Mouse (Mus musculus) CH12.LX (cell line): ENCODE measurements around the gene Pou5f1. TPM values are rescaled to one million over a fixed set of nuclear protein-coding genes. Genes with fewer than 3 reads are reported as not detected.

Experiments used
- DNase-seq: peaks from one replicate; pipeline ENCODE4 v3.0.0-alpha.2; 2013; ENCODE audit errors: extremely low read depth
- H3K27ac ChIP-seq: 2 replicates; pipeline ENCODE4 v1.5.1; 2012; ENCODE audit warnings: low read depth, mild to moderate bottlenecking, control low read depth, moderate library complexity; ENCODE audit not compliant: insufficient read depth
- H3K27me3 ChIP-seq: replicated peaks from 2 replicates; pipeline ENCODE3; 2012; ENCODE audit warnings: inconsistent platforms
- H3K36me3 ChIP-seq, 2 experiments: replicated peaks in 1 of 2; 2 replicates each; pipeline versions ENCODE3 to v1.6.1; 2012; ENCODE audit warnings: inconsistent platforms in 1 of 2, low read length in 1 of 2, mild to moderate bottlenecking in 1 of 2, mixed read lengths in 1 of 2, moderate library complexity in 1 of 2; ENCODE audit not compliant: control insufficient read depth in 1 of 2, insufficient read depth in 1 of 2
- H3K4me1 ChIP-seq, 2 experiments: 2 replicates each; pipeline ENCODE4 v1.6.1; 2012; ENCODE audit warnings: inconsistent platforms in 1 of 2, moderate library complexity in 1 of 2; ENCODE audit not compliant: insufficient read depth in 2 of 2, control insufficient read depth in 1 of 2
- H3K4me2 ChIP-seq: 2 replicates; pipeline ENCODE4 v1.6.1; 2012; ENCODE audit warnings: low read depth, mild to moderate bottlenecking, control low read depth; ENCODE audit not compliant: poor library complexity, insufficient read depth, severe bottlenecking
- H3K4me3 ChIP-seq, 3 experiments: fragments of 150-350 bp in 1 of 3; sonication (generic) in 1 of 3; replicated peaks in 1 of 3; 2 replicates each; pipeline versions ENCODE3 to v1.5.1; 2011 to 2012; ENCODE audit warnings: low read depth in 2 of 3, low read length in 2 of 3, mild to moderate bottlenecking in 2 of 3, moderate library complexity in 2 of 3, control low read depth in 1 of 3, improper control_type of control experiment in 1 of 3, inconsistent platforms in 1 of 3, mixed read lengths in 1 of 3; ENCODE audit not compliant: poor library complexity in 1 of 3
- H3K79me2 ChIP-seq: replicated peaks from 2 replicates; pipeline ENCODE4 v1.6.1; 2012; ENCODE audit warnings: mild to moderate bottlenecking, moderate library complexity; ENCODE audit not compliant: control insufficient read depth, poor library complexity, insufficient read depth, severe bottlenecking; ENCODE audit errors: extremely low read depth
- H3K9ac ChIP-seq: 2 replicates; pipeline ENCODE4 v1.6.1; 2012; ENCODE audit warnings: low read depth, mild to moderate bottlenecking, control low read depth, moderate library complexity; ENCODE audit not compliant: insufficient read depth
- H3K9me3 ChIP-seq: replicated peaks from 2 replicates; pipeline ENCODE3; 2012; ENCODE audit warnings: low read length, inconsistent platforms, mixed read lengths
- BHLHE40 ChIP-seq: IDR thresholded peaks from 2 replicates; pipeline ENCODE4 v1.6.1; 2011; ENCODE audit warnings: mild to moderate bottlenecking, low read depth, low read length, improper control_type of control experiment
- CTCF ChIP-seq, 2 experiments: IDR thresholded peaks in 1 of 2; conservative IDR thresholded peaks in 1 of 2; 2 replicates each; pipeline ENCODE4 v1.5.1; 2011 to 2012; ENCODE audit warnings: low read depth in 2 of 2, low read length in 2 of 2, improper control_type of control experiment in 1 of 2, inconsistent platforms in 1 of 2, mild to moderate bottlenecking in 1 of 2, moderate library complexity in 1 of 2
- ELF1 ChIP-seq: IDR thresholded peaks from 2 replicates; pipeline ENCODE4 v1.6.1; 2014; ENCODE audit warnings: low read depth, mild to moderate bottlenecking, inconsistent platforms, low read length, improper control_type of control experiment
- ETS1 ChIP-seq: conservative IDR thresholded peaks from 2 replicates; pipeline ENCODE4 v1.6.1; 2012; ENCODE audit warnings: low read depth, mild to moderate bottlenecking, inconsistent platforms, low read length, improper control_type of control experiment, moderate library complexity
- GABPA ChIP-seq: IDR thresholded peaks from 2 replicates; pipeline ENCODE4 v1.6.1; 2012; ENCODE audit warnings: low read depth, low read length, improper control_type of control experiment, inconsistent platforms; ENCODE audit not compliant: insufficient replicate concordance
- HCFC1 ChIP-seq: IDR thresholded peaks from 2 replicates; pipeline ENCODE4 v1.6.1; 2012; ENCODE audit warnings: low read depth, mild to moderate bottlenecking, inconsistent platforms, low read length, improper control_type of control experiment
- IRF4 ChIP-seq: IDR thresholded peaks from 2 replicates; pipeline ENCODE4 v1.6.1; 2014; ENCODE audit warnings: low read depth, mild to moderate bottlenecking, inconsistent platforms, low read length, improper control_type of control experiment
- JUN ChIP-seq: IDR thresholded peaks from 2 replicates; pipeline ENCODE4 v1.6.1; 2011; ENCODE audit warnings: low read depth, mild to moderate bottlenecking, low read length, improper control_type of control experiment, moderate library complexity; ENCODE audit not compliant: insufficient read depth
- JUND ChIP-seq: conservative IDR thresholded peaks from 2 replicates; pipeline ENCODE4 v1.6.1; 2011; ENCODE audit warnings: low read depth, low read length, improper control_type of control experiment
- MAZ ChIP-seq: IDR thresholded peaks from 2 replicates; pipeline ENCODE4 v1.6.1; 2012; ENCODE audit warnings: low read depth, mild to moderate bottlenecking, inconsistent platforms, low read length, improper control_type of control experiment, moderate library complexity
- MEF2A ChIP-seq: IDR thresholded peaks from 2 replicates; pipeline ENCODE4 v1.6.1; 2014; ENCODE audit warnings: low read depth, mild to moderate bottlenecking, inconsistent platforms, low read length, improper control_type of control experiment, borderline replicate concordance
- MYC ChIP-seq: IDR thresholded peaks from 2 replicates; pipeline ENCODE4 v1.6.1; 2011; ENCODE audit warnings: low read depth, mild to moderate bottlenecking, improper control_type of control experiment, low read length
- NELFE ChIP-seq: IDR thresholded peaks from 2 replicates; pipeline ENCODE4 v1.6.1; 2011; ENCODE audit warnings: low read depth, low read length, improper control_type of control experiment
- PAX5 ChIP-seq: IDR thresholded peaks from 2 replicates; pipeline ENCODE4 v1.6.1; 2012; ENCODE audit warnings: low read length, inconsistent platforms, mixed read lengths
- POLR2AphosphoS2 ChIP-seq: IDR thresholded peaks from 2 replicates; pipeline ENCODE4 v1.6.1; 2011; ENCODE audit warnings: low read depth, low read length, improper control_type of control experiment
- TBP ChIP-seq: conservative IDR thresholded peaks from 2 replicates; pipeline ENCODE4 v1.6.1; 2011; ENCODE audit warnings: low read depth, low read length, improper control_type of control experiment
- TCF12 ChIP-seq: IDR thresholded peaks from 2 replicates; pipeline ENCODE4 v1.6.1; 2014; ENCODE audit warnings: low read depth, mild to moderate bottlenecking, inconsistent platforms, low read length, improper control_type of control experiment
- USF1 ChIP-seq: IDR thresholded peaks from 2 replicates; pipeline ENCODE4 v1.6.1; 2014; ENCODE audit warnings: low read depth, mild to moderate bottlenecking, inconsistent platforms, low read length, improper control_type of control experiment
- ZMIZ1 ChIP-seq: IDR thresholded peaks from 2 replicates; pipeline ENCODE4 v1.6.1; 2012; ENCODE audit warnings: low read depth, mild to moderate bottlenecking, inconsistent platforms, low read length, improper control_type of control experiment
- dilution Hi-C: fragments of 300-500 bp; cut with MboI; formaldehyde crosslinking; loops from 2 replicates; pipeline ENCODE4 v1.14.3; 2020; ENCODE audit warnings: low sequenced_read_pairs; ENCODE audit not compliant: extremely low pct_unique_long_range_greater_than_20kb, extremely low pct_ligation_motif_present
- in situ Hi-C: fragments of 300-500 bp; cut with MboI; formaldehyde crosslinking; loops from 3 replicates; pipeline ENCODE4 v1.14.3; 2019; ENCODE audit warnings: low sequenced_read_pairs, low pct_ligation_motif_present, low pct_unique_long_range_greater_than_20kb, mixed read lengths
- polyA plus RNA-seq: library from polyadenylated mRNA; unstranded; fragments of >175 nt; gene quantifications from 2 replicates; pipeline ENCODE4 v1.2.1, GENCODE M21; 2012; ENCODE audit warnings: low read depth; ENCODE audit not compliant: insufficient read length
- total RNA-seq, 2 experiments: library from RNA; depleted of rRNA; stranded (reverse); fragments of 300-350 nt in 1 of 2; fragments of >200 nt in 1 of 2; gene quantifications; 2 replicates each; pipeline ENCODE4 v1.2.3; 2012 to 2014

The Pou5f1 gene
- total and polyA plus RNA-seq, 3 experiments, result 0.13 TPM; not detected in 2

- peak; percentile 80 for TF ChIP-seq MAZ
- no peak for TF ChIP-seq BHLHE40
- peak; percentile 72 for TF ChIP-seq IRF4
- TF ChIP-seq TCF12, result peak; percentile 70; the same call in 1 of the 2 replicates
- TF ChIP-seq, all 38 proteins: peak for 18
These were observed 11.1 kb downstream of the Pou5f1 start, which contains the start of the genes Tcf19 and Cchcr1 (continued) for GRCm38 (mm10) chr17:35516652-35517500.

- H3K4me3 ChIP-seq, result peak overlapping the region; percentile 67 to 72 (median 69)
- DNase-seq, result no peak
- H3K79me2 ChIP-seq, result peaks cover 5% of the 10 kb centered on the region; the same call in 1 of the 2 replicates
- H3K4me1 ChIP-seq, result peaks cover 7 to 41% of the 10 kb centered on the region in 2 experiments; a peak in 3 of 4 replicates
- peaks cover 11 to 51% of the 10 kb centered on the region in 2 experiments for H3K36me3 ChIP-seq
- peak overlapping the region; percentile 77 for H3K9ac ChIP-seq
- in situ Hi-C loops, result loop anchor here (5.0 kb wide), 1 partner anchor 35 kb away; the partner anchor contains the start of gene Cdsn
- peak overlapping the region; percentile 72 for H3K4me2 ChIP-seq
- dilution Hi-C loops, result no loop called here
- no peak for TF ChIP-seq BHLHE40
- no peak for TF ChIP-seq MYC
- TF ChIP-seq NELFE, result no peak
- no peak for TF ChIP-seq ELF1
- TF ChIP-seq ETS1, result no peak
- TF ChIP-seq PAX5, result no peak
- no peak for TF ChIP-seq JUND
- no peak for TF ChIP-seq POLR2AphosphoS2
- no peak for TF ChIP-seq GABPA
- TF ChIP-seq ZMIZ1, result no peak
- TF ChIP-seq HCFC1, result no peak
- no peak for TF ChIP-seq JUN
- no peak for TF ChIP-seq TCF12
- TF ChIP-seq USF1, result no peak
- TF ChIP-seq TBP, result no peak
- no peak for TF ChIP-seq CTCF (conservative IDR thresholded peaks at IDR 0.05 in 1 of 2, IDR thresholded peaks at IDR 0.05 in 1 of 2; ENCODE audit: low read depth in 2 of 2, low read length in 2 of 2)
- no peak for TF ChIP-seq MEF2A
- no peaks in the 10 kb centered on the region for H3K9me3 ChIP-seq
- no peak overlapping the region for H3K27ac ChIP-seq
- H3K27me3 ChIP-seq, result no peaks in the 10 kb centered on the region
These were observed 11.7 kb downstream of the Pou5f1 start for GRCm38 (mm10) chr17:35517526-35517925.
